Mouse (Mus musculus) heart, adult 2 months (tissue): ENCODE data around the gene Myh7. TPM values are rescaled to one million over a fixed set of nuclear protein-coding genes. Genes with fewer than 3 reads are reported as not detected.
A peak's percentile ranks its signal among the peaks of the same experiment; 100 is the strongest.

Experiments used
- DNase-seq, 2 experiments: peaks; one replicate each; pipeline ENCODE4 v3.0.0; 2021
- H3K27ac ChIP-seq: fragments of 200-600 bp; 2 replicates; pipeline ENCODE4 v1.8.1; 2022
- H3K27me3 ChIP-seq: fragments of 200-500 bp; 2 replicates; pipeline ENCODE4 v1.6.1; 2012; ENCODE audit warnings: mild to moderate bottlenecking, low read length, inconsistent platforms, mixed read lengths; ENCODE audit not compliant: control insufficient read depth, insufficient read depth
- H3K36me3 ChIP-seq: fragments of 200-500 bp; 2 replicates; pipeline ENCODE4 v1.6.1; 2012; ENCODE audit warnings: low read length, inconsistent platforms; ENCODE audit not compliant: control insufficient read depth, insufficient read depth
- H3K4me1 ChIP-seq: fragments of 200-500 bp; 2 replicates; pipeline ENCODE4 v1.6.1; 2011; ENCODE audit warnings: low read length; ENCODE audit not compliant: control insufficient read depth, insufficient read depth
- H3K4me3 ChIP-seq: fragments of 200-600 bp; 2 replicates; pipeline ENCODE4 v1.8.1; 2022
- H3K79me2 ChIP-seq: fragments of 200-500 bp; replicated peaks from 2 replicates; pipeline ENCODE4 v1.6.1; 2012; ENCODE audit warnings: mild to moderate bottlenecking, inconsistent platforms, low read length, moderate library complexity, mixed read lengths; ENCODE audit not compliant: control insufficient read depth, insufficient read depth
- H3K9ac ChIP-seq: fragments of 200-500 bp; 2 replicates; pipeline ENCODE4 v1.6.1; 2012; ENCODE audit warnings: low read depth, mild to moderate bottlenecking, control low read depth, inconsistent platforms, low read length, mixed read lengths
- CTCF ChIP-seq: fragments of 200-600 bp; IDR thresholded peaks from 2 replicates; pipeline ENCODE4 v1.8.1; 2022; ENCODE audit warnings: antibody characterized with exemption, mild to moderate bottlenecking, moderate library complexity
- EP300 ChIP-seq: fragments of 200-500 bp; IDR thresholded peaks from 2 replicates; pipeline ENCODE4 v1.6.1; 2011; ENCODE audit warnings: low read depth, low read length, control low read depth; ENCODE audit not compliant: insufficient read depth
- POLR2A ChIP-seq: fragments of 200-500 bp; IDR thresholded peaks from 2 replicates; pipeline ENCODE4 v1.6.1; 2011; ENCODE audit warnings: mild to moderate bottlenecking, low read depth, low read length, control low read depth; ENCODE audit not compliant: insufficient read depth
- WGBS: fragments of 180-500 bp; shearing (Covaris S2); methylation state at CpG from one replicate; pipeline ENCODE4 v1.1.7; 2018; 5-methylcytosine and 5-hydroxymethylcytosine counted together
- intact Hi-C: fragments of 180-260 bp; cut with DNase I; formaldehyde crosslinking; loops from one replicate; pipeline ENCODE4 v1.15.1; 2025
- polyA plus RNA-seq: library from polyadenylated mRNA; depleted of rRNA; stranded (reverse); fragments of >200 nt; gene quantifications from 2 replicates; pipeline ENCODE4 v1.2.3, GENCODE M21; 2012
- total RNA-seq, 2 experiments: library from RNA; stranded (reverse); gene quantifications; 2 replicates each; pipeline ENCODE4 v1.2.3; 2021

Gene Myh7
- total and polyA plus RNA-seq, 3 experiments = 29.5 to 2,240 (median 1,935) TPM

DNA sequence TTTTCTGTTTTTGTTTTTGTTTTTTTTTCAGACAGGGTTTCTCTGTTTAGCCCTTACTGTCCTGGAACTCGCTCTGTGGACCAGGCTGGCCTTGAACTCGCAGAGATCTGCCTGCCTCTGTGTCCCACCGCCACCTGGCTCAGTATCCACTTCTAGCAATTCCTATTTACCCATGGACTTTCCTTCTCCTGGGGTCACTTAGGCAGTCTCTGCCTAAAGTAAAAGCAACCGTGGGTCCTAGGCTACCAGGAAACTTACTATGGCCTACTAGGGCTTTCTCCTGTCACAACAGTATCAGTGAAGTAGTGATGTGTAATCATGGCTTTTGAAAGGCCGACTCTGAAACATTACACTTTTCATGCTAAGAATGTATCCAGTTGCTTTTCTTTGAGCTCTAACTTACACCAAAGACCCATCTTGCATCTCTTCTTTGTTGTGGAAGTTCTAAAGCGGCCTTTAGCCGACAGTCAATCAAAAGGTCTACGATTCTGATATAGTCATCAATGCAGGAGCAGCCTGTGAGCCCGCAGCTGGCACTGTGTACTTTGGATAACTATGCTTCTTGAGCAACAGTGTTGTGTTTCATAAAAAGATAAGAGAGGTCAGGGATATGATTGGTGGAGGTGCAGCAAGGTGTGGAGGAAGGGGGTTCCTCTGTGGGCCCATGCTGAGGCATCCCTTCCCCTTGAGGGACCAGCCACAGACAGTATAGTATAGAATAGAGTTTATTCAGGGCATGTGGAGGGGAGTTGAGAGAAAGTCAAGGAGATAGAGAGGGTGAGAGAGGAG, 12.9 kb upstream of the Myh7 start:
- H3K4me3 ChIP-seq = no peak overlapping the region
- peak in 1 of 2 experiments; percentile 6 for DNase-seq
- no peaks in the 10 kb centered on the region for H3K79me2 ChIP-seq
- no peaks in the 10 kb centered on the region for H3K36me3 ChIP-seq
- H3K27ac ChIP-seq = peak overlapping the region; percentile 16; the same call in 1 of the 2 replicates
- intact Hi-C loops = no loop called here
- H3K4me1 ChIP-seq = peaks cover 14% of the 10 kb centered on the region
- H3K9ac ChIP-seq = no peak overlapping the region
- TF ChIP-seq POLR2A (0 out of 2 replicates have a peak, but pooled peaks have one; percentile 26), CTCF (no peak)
- H3K27me3 ChIP-seq = no peaks in the 10 kb centered on the region
- WGBS = 83% methylated on average over 9 of the region's 9 CpGs

DNA sequence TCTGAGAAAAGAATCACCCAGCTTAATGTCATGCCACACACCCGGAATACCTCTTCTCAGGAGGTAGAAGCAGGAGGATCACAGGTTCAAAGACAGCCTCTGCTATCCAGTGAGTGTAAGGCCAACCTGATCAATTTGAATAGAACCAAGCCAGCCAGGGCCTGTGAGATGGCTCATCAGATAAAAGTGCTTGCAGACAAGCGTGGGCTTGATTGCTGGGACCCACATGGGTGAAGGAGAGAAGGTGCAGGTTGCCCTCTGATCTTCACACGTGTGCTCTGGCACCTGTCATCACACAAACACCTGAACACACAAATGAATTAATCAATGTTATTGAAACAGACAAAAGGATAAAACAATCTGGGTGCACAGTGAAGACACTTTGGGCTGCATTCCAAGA, 12.1 kb upstream of the Myh7 start:
- H3K4me3 ChIP-seq = no peak overlapping the region
- no peaks in the 10 kb centered on the region for H3K36me3 ChIP-seq
- peaks cover 14% of the 10 kb centered on the region for H3K4me1 ChIP-seq
- no peak for DNase-seq
- H3K79me2 ChIP-seq = no peaks in the 10 kb centered on the region
- intact Hi-C loops = no loop called here
- TF ChIP-seq CTCF (no peak), EP300 (peak; percentile 70), POLR2A (peak; percentile 59; the same call in 1 of the 2 replicates)
- 43% methylated on average over 3 of the region's 3 CpGs for WGBS
- H3K27ac ChIP-seq = peak overlapping the region; percentile 93; the same call in 1 of the 2 replicates
- H3K9ac ChIP-seq = no peak overlapping the region
- H3K27me3 ChIP-seq = no peaks in the 10 kb centered on the region

GRCm38 (mm10) chr14:55005967-55006366, 11.5 kb upstream of the Myh7 start:
- intact Hi-C loops = no loop called here
- Histone ChIP-seq H3K4me1 (peaks cover 14% of the 10 kb centered on the region), H3K36me3 (no peaks in the 10 kb centered on the region), H3K9ac (no peak overlapping the region), H3K79me2 (no peaks in the 10 kb centered on the region), H3K27me3 (no peaks in the 10 kb centered on the region), H3K27ac (peak overlapping the region; percentile 93), H3K4me3 (no peak overlapping the region)
- TF ChIP-seq EP300 (peak; percentile 52; the same call in 1 of the 2 replicates), CTCF (no peak), POLR2A (peak; percentile 17; the same call in 1 of the 2 replicates)
- WGBS = 70% methylated on average over 8 of the region's 8 CpGs
- no peak for DNase-seq

DNA sequence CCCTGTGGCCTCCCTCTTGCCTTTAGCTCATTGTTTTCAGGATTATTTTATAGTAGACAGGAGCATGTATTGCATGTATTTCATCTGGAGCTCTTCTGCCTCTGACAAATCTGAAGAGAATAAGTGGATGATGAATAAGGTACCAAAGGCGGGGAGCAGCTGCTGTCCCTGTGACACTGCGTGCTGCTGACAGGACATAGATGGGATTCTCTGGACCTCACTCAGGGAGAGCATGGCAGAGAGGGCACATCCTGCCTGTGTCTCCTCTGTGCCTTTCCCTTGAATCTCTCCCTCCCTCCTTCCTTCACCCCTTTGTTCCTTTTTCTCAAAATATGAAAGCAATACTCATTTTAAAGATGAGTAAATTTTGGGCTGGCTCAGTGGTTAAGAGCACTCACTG, 11.1 kb upstream of the Myh7 start:
- Histone ChIP-seq H3K9ac (no peak overlapping the region), H3K27ac (peak overlapping the region; percentile 93), H3K4me3 (no peak overlapping the region), H3K79me2 (no peaks in the 10 kb centered on the region), H3K4me1 (peaks cover 14% of the 10 kb centered on the region), H3K36me3 (no peaks in the 10 kb centered on the region), H3K27me3 (no peaks in the 10 kb centered on the region)
- WGBS = 44% methylated on average over 2 of the region's 2 CpGs
- peak; percentile 80 for TF ChIP-seq EP300
- peak; percentile 67 for TF ChIP-seq POLR2A
- TF ChIP-seq CTCF = no peak
- no peak for DNase-seq
- intact Hi-C loops = no loop called here

DNA sequence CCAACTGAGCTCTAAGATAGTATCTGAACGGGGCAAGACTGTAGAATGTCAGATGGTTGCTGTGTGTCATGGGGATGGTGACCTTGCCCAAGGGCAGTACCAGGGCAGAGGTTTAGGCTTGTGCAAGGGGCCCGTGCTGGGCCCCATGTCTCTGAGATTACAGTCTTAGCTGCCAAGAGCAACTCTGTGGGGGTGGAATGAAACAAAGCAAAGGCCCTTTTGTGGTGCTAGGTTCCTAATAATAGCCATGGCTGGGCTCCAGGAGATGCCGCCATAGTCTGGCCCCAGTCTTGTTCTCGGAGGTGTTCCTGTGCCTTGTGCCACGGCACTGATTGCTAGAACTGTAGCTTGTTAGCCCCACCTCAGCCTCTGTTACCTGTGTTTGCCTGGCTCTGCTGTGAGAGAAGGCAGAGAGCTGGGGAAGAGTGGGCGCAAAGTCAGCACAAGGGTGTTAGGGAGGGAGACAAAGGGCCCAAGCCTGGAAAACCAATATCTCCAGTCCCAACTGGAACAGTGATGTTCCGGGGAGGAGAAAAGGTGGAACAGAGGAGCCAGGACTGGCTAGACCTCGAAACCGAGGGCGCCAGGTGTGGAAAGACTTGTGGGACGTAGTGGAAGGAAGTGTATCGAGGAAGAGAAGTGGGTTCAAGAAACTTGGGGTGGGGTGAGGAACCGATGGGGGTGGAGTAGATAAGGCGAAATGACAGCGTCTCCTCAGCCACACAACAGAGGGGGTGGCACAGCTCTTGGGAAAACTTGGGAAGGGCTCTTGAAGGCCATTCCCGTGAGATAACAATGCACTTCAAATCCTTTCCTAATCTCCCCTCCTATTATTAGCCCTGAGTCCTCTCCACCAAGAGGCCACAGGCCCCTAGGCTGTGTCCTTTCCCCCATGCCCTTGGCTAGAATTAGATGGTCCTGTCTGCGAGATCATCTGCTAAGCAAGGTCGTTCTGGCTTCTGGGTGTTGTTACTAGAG, 9.7 kb upstream of the Myh7 start:
- no peaks in the 10 kb centered on the region for H3K79me2 ChIP-seq
- H3K27ac ChIP-seq = peak overlapping the region; percentile 93
- H3K27me3 ChIP-seq = no peaks in the 10 kb centered on the region
- 35% methylated on average over 18 of the region's 18 CpGs for WGBS
- H3K4me3 ChIP-seq = no peak overlapping the region
- no peaks in the 10 kb centered on the region for H3K36me3 ChIP-seq
- DNase-seq = peak; percentile 64 to 83
- TF ChIP-seq POLR2A (peak; percentile 68), EP300 (peak; percentile 87), CTCF (no peak)
- intact Hi-C loops = no loop called here
- H3K4me1 ChIP-seq = peaks cover 13% of the 10 kb centered on the region
- H3K9ac ChIP-seq = peak overlapping the region; percentile 22; the same call in 1 of the 2 replicates
